Mouse (Mus musculus) CH12.LX (cell line): Measurements from ENCODE around the gene Nrgn. TPM values are rescaled to one million over a fixed set of nuclear protein-coding genes. Genes with fewer than 3 reads are reported as not detected.

Experiments
- DNase-seq: peaks from one replicate; pipeline ENCODE4 v3.0.0-alpha.2; 2013; ENCODE audit errors: extremely low read depth
- H3K27ac ChIP-seq: 2 replicates; pipeline ENCODE4 v1.5.1; 2012; ENCODE audit warnings: low read depth, mild to moderate bottlenecking, control low read depth, moderate library complexity; ENCODE audit not compliant: insufficient read depth
- H3K27me3 ChIP-seq: replicated peaks from 2 replicates; pipeline ENCODE3; 2012; ENCODE audit warnings: inconsistent platforms
- H3K36me3 ChIP-seq, 2 experiments: replicated peaks in 1 of 2; 2 replicates each; pipeline versions ENCODE3 to v1.6.1; 2012; ENCODE audit warnings: inconsistent platforms in 1 of 2, low read length in 1 of 2, mild to moderate bottlenecking in 1 of 2, mixed read lengths in 1 of 2, moderate library complexity in 1 of 2; ENCODE audit not compliant: control insufficient read depth in 1 of 2, insufficient read depth in 1 of 2
- H3K4me1 ChIP-seq, 2 experiments: 2 replicates each; pipeline ENCODE4 v1.6.1; 2012; ENCODE audit warnings: inconsistent platforms in 1 of 2, moderate library complexity in 1 of 2; ENCODE audit not compliant: insufficient read depth in 2 of 2, control insufficient read depth in 1 of 2
- H3K4me2 ChIP-seq: 2 replicates; pipeline ENCODE4 v1.6.1; 2012; ENCODE audit warnings: low read depth, mild to moderate bottlenecking, control low read depth; ENCODE audit not compliant: poor library complexity, insufficient read depth, severe bottlenecking
- H3K4me3 ChIP-seq, 3 experiments: fragments of 150-350 bp in 1 of 3; sonication (generic) in 1 of 3; replicated peaks in 1 of 3; 2 replicates each; pipeline versions ENCODE3 to v1.5.1; 2011 to 2012; ENCODE audit warnings: low read depth in 2 of 3, low read length in 2 of 3, mild to moderate bottlenecking in 2 of 3, moderate library complexity in 2 of 3, control low read depth in 1 of 3, improper control_type of control experiment in 1 of 3, inconsistent platforms in 1 of 3, mixed read lengths in 1 of 3; ENCODE audit not compliant: poor library complexity in 1 of 3
- H3K79me2 ChIP-seq: replicated peaks from 2 replicates; pipeline ENCODE4 v1.6.1; 2012; ENCODE audit warnings: mild to moderate bottlenecking, moderate library complexity; ENCODE audit not compliant: control insufficient read depth, poor library complexity, insufficient read depth, severe bottlenecking; ENCODE audit errors: extremely low read depth
- H3K9ac ChIP-seq: 2 replicates; pipeline ENCODE4 v1.6.1; 2012; ENCODE audit warnings: low read depth, mild to moderate bottlenecking, control low read depth, moderate library complexity; ENCODE audit not compliant: insufficient read depth
- H3K9me3 ChIP-seq: replicated peaks from 2 replicates; pipeline ENCODE3; 2012; ENCODE audit warnings: low read length, inconsistent platforms, mixed read lengths
- CHD2 ChIP-seq: IDR thresholded peaks from 2 replicates; pipeline ENCODE4 v1.6.1; 2011; ENCODE audit warnings: low read length, improper control_type of control experiment
- CTCF ChIP-seq, 2 experiments: IDR thresholded peaks in 1 of 2; conservative IDR thresholded peaks in 1 of 2; 2 replicates each; pipeline ENCODE4 v1.5.1; 2011 to 2012; ENCODE audit warnings: low read depth in 2 of 2, low read length in 2 of 2, improper control_type of control experiment in 1 of 2, inconsistent platforms in 1 of 2, mild to moderate bottlenecking in 1 of 2, moderate library complexity in 1 of 2
- E2F4 ChIP-seq: IDR thresholded peaks from 2 replicates; pipeline ENCODE4 v1.6.1; 2011; ENCODE audit warnings: low read depth, low read length, improper control_type of control experiment; ENCODE audit not compliant: insufficient replicate concordance
- ELF1 ChIP-seq: IDR thresholded peaks from 2 replicates; pipeline ENCODE4 v1.6.1; 2014; ENCODE audit warnings: low read depth, mild to moderate bottlenecking, inconsistent platforms, low read length, improper control_type of control experiment
- HCFC1 ChIP-seq: IDR thresholded peaks from 2 replicates; pipeline ENCODE4 v1.6.1; 2012; ENCODE audit warnings: low read depth, mild to moderate bottlenecking, inconsistent platforms, low read length, improper control_type of control experiment
- IRF4 ChIP-seq: IDR thresholded peaks from 2 replicates; pipeline ENCODE4 v1.6.1; 2014; ENCODE audit warnings: low read depth, mild to moderate bottlenecking, inconsistent platforms, low read length, improper control_type of control experiment
- JUND ChIP-seq: conservative IDR thresholded peaks from 2 replicates; pipeline ENCODE4 v1.6.1; 2011; ENCODE audit warnings: low read depth, low read length, improper control_type of control experiment
- KAT2A ChIP-seq: IDR thresholded peaks from 2 replicates; pipeline ENCODE4 v1.6.1; 2012; ENCODE audit warnings: low read length, improper control_type of control experiment, inconsistent platforms; ENCODE audit not compliant: insufficient replicate concordance
- MAZ ChIP-seq: IDR thresholded peaks from 2 replicates; pipeline ENCODE4 v1.6.1; 2012; ENCODE audit warnings: low read depth, mild to moderate bottlenecking, inconsistent platforms, low read length, improper control_type of control experiment, moderate library complexity
- NELFE ChIP-seq: IDR thresholded peaks from 2 replicates; pipeline ENCODE4 v1.6.1; 2011; ENCODE audit warnings: low read depth, low read length, improper control_type of control experiment
- NRF1 ChIP-seq: IDR thresholded peaks from 2 replicates; pipeline ENCODE4 v1.6.1; 2014; ENCODE audit warnings: low read depth, mild to moderate bottlenecking, inconsistent platforms, low read length, improper control_type of control experiment, moderate library complexity
- RAD21 ChIP-seq: IDR thresholded peaks from 2 replicates; pipeline ENCODE4 v1.6.1; 2011; ENCODE audit warnings: low read depth, mild to moderate bottlenecking, low read length, improper control_type of control experiment, moderate library complexity
- SMC3 ChIP-seq: IDR thresholded peaks from 2 replicates; pipeline ENCODE4 v1.6.1; 2011; ENCODE audit warnings: low read depth, low read length, improper control_type of control experiment
- UBTF ChIP-seq: IDR thresholded peaks from 2 replicates; pipeline ENCODE4 v1.6.1; 2012; ENCODE audit warnings: low read depth, mild to moderate bottlenecking, inconsistent platforms, low read length, improper control_type of control experiment, moderate library complexity
- USF1 ChIP-seq: IDR thresholded peaks from 2 replicates; pipeline ENCODE4 v1.6.1; 2014; ENCODE audit warnings: low read depth, mild to moderate bottlenecking, inconsistent platforms, low read length, improper control_type of control experiment
- ZC3H11A ChIP-seq: IDR thresholded peaks from 2 replicates; pipeline ENCODE4 v1.6.1; 2012; ENCODE audit warnings: low read depth, mild to moderate bottlenecking, inconsistent platforms, low read length, improper control_type of control experiment
- ZKSCAN1 ChIP-seq: IDR thresholded peaks from 2 replicates; pipeline ENCODE4 v1.6.1; 2012; ENCODE audit warnings: low read depth, inconsistent platforms, low read length, improper control_type of control experiment, borderline replicate concordance
- dilution Hi-C: fragments of 300-500 bp; cut with MboI; formaldehyde crosslinking; loops from 2 replicates; pipeline ENCODE4 v1.14.3; 2020; ENCODE audit warnings: low sequenced_read_pairs; ENCODE audit not compliant: extremely low pct_unique_long_range_greater_than_20kb, extremely low pct_ligation_motif_present
- in situ Hi-C: fragments of 300-500 bp; cut with MboI; formaldehyde crosslinking; loops from 3 replicates; pipeline ENCODE4 v1.14.3; 2019; ENCODE audit warnings: low sequenced_read_pairs, low pct_ligation_motif_present, low pct_unique_long_range_greater_than_20kb, mixed read lengths
- polyA plus RNA-seq: library from polyadenylated mRNA; unstranded; fragments of >175 nt; gene quantifications from 2 replicates; pipeline ENCODE4 v1.2.1, GENCODE M21; 2012; ENCODE audit warnings: low read depth; ENCODE audit not compliant: insufficient read length
- total RNA-seq, 2 experiments: library from RNA; depleted of rRNA; stranded (reverse); fragments of 300-350 nt in 1 of 2; fragments of >200 nt in 1 of 2; gene quantifications; 2 replicates each; pipeline ENCODE4 v1.2.3; 2012 to 2014

The Nrgn gene
- total and polyA plus RNA-seq, 3 experiments, result 0.42 to 4.1 TPM; not detected in 1

DNA sequence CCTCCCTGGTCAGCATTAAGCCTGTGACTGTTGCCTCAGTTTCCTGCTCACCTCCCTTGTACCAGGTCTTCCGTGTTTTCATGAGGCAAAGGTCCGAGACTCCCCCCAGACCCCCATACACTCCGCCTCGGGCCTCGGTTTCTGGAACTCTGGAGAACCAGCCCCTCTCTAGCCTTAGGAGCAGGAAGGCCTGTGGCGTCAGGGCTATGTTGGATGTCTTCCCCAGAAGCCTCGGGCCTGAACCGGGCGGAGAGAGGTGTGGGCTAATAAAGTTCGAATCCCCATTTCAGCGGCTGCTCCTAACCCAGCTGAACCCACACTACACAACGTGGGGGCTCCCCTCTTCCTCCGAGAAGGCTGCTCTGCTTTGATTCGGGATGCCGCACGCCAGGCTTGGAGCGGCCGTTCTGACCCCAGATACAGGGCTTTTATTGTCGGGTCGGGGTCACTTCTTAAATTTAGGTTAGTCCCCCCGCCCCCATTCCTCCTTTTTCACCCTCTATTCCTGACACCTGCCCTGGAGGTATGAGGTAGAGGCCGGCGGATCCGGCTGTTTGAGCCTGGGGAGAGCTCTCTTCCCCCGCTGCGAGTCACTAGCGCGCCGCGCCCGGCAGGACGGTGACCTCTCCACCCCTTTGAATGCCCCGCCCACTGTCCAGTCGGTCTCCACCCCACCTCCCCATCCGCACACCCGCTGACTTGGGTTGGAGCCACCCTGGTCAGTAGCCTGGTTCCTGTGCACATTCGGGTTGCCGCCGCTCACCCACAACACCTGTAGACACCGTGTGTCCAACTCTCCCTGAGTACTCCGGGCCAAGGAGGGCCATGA lies 25.1 kb downstream of the Nrgn start, which contains the start of gene Esam:
TSS of gene Esam (plus strand) at position 683 of the 829 bp plus-strand sequence.
- H3K27me3 ChIP-seq, result no peaks in the 10 kb centered on the region
- no peak within 1 kb of the TSS for H3K4me2 ChIP-seq
- peaks cover 14 to 38% of the 10 kb centered on the region in 2 experiments for H3K4me1 ChIP-seq
- H3K79me2 ChIP-seq, result no peaks in the 10 kb centered on the region
- peaks cover 4 to 21% of the 10 kb centered on the region in 2 experiments for H3K36me3 ChIP-seq
- H3K27ac ChIP-seq, result no peak within 1 kb of the TSS
- in situ Hi-C loops, result no loop called here
- no peaks in the 10 kb centered on the region for H3K9me3 ChIP-seq
- TF ChIP-seq IRF4 (no peak), ZC3H11A (no peak), MAZ (no peak), NELFE (no peak), JUND (no peak), HCFC1 (no peak), ZKSCAN1 (no peak), NRF1 (no peak), KAT2A (no peak), RAD21 (no peak), CHD2 (no peak), UBTF (no peak), ELF1 (no peak), USF1 (no peak)
- no peak for DNase-seq
- H3K9ac ChIP-seq, result no peak within 1 kb of the TSS
- dilution Hi-C loops, result no loop called here
- H3K4me3 ChIP-seq, result no peak within 1 kb of the TSS

DNA sequence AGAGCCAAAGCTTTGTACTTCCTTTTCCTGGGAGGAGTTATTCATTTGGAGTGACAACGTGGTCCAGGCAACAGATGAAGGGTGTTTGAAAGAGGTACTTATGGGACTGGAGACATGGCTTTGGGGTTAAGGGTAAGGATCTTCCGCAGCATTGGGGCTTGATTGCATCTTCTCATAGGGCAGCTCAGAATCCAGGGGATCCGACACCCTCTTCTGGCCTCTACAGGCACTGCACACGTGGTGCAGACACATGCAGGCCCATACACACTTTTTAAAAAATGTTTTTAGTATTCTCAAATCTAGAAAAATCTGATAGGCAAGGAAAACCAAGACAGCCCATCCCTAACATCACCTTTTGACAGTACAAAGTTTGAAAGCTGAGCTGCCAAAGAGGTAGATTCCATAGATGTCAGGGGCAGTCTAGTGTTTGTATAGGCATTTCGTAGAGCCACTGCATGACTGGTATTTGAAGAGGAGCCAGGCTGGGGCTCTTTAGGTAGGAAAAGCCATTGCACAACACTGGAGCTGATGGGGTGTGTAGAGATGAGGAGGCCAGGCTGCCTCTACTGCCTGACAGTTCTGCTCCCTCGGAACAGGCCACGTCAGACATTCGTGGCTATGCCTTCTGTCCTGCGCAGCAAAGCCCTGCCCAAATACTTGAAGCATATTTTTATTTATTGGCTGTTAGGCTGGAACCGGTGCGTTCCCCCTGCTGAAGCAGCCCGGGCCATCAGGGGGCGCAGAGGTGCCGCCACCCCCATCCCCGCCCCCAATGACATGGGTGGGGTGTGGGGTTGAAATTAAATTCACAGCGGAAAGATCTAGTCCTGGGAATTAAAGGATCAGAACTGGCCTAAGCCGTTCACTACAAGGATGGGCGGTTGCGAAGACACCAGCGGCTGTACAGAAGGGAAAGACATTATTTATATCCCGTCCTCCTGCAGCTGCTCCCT lies 26.0 kb downstream of the Nrgn start:
- Histone ChIP-seq H3K4me2 (no peak overlapping the region), H3K4me1 (peaks cover 14 to 35% of the 10 kb centered on the region in 2 experiments), H3K27me3 (no peaks in the 10 kb centered on the region)
- in situ Hi-C loops, result no loop called here
- TF ChIP-seq SMC3 (peak; percentile 15; the same call in 1 of the 2 replicates), E2F4 (no peak), CTCF (conservative IDR thresholded peaks at IDR 0.05 in 1 of 2, IDR thresholded peaks at IDR 0.05 in 1 of 2; ENCODE audit: low read depth in 2 of 2, low read length in 2 of 2) (peak in 1 of 2 experiments; percentile 19; a peak in 1 of 4 replicates)
- TF ChIP-seq, all 38 proteins: peak for 2
- Histone ChIP-seq H3K9me3 (no peaks in the 10 kb centered on the region), H3K9ac (no peak overlapping the region), H3K79me2 (no peaks in the 10 kb centered on the region), H3K27ac (no peak overlapping the region), H3K36me3 (peaks cover 4 to 24% of the 10 kb centered on the region in 2 experiments), H3K4me3 (no peak overlapping the region)
- no peak for DNase-seq
- dilution Hi-C loops, result no loop called here
